ENCODE assay signal across 13 mouse cellular contexts in genomic region chrX:53046033-53046432, GRCm38 (mm10). TPM values are rescaled to one million over a fixed set of nuclear protein-coding genes. Genes with fewer than 3 reads are reported as not detected.
DNase-seq lines count a peak whose midpoint lies in the region; ATAC-seq and TF ChIP-seq lines count a peak whose summit lies in the region.
"Had no signal": no experiment of that assay in that cellular context is flagged by ENCODE, and none has a peak within 500 bp of the region (broad histone marks: within the 10 kb centered on the region; RNA-seq: fewer than 3 reads in every experiment).

No protein-coding gene starts in this region.

- ATAC-seq in kidney, embryonic 15.5 days (replicated peaks; ENCODE audit: low FRiP score) = no peak
- no peak for ATAC-seq in embryonic facial prominence, embryonic 14.5 days (ENCODE audit: low read depth)

- peak overlapping the region; percentile 76; the same call in 1 of the 2 replicates for H3K27ac ChIP-seq in heart, embryonic 10.5 days
- H3K27ac ChIP-seq in kidney, embryonic 15.5 days = peak overlapping the region; percentile 86
- H3K27ac ChIP-seq in kidney, adult 2 months (ENCODE audit: insufficient read depth, low read depth, low read length) = no peak overlapping the region
- H3K27ac ChIP-seq in bone marrow macrophage, adult 2 months (ENCODE audit: insufficient read depth, low read depth, low read length) = peak overlapping the region; percentile 60; the same call in 1 of the 2 replicates
- H3K27ac ChIP-seq in embryonic facial prominence, embryonic 14.5 days (replicated peaks; ENCODE audit: low read depth, low read length) = peak overlapping the region; percentile 59
- H3K27ac ChIP-seq in layer of hippocampus, adult 2 months = no peak overlapping the region
- H3K27ac ChIP-seq: hindbrain, embryonic 15.5 days had no signal

- no peak overlapping the region for H3K4me2 ChIP-seq in kidney, embryonic 15.5 days
- H3K4me2 ChIP-seq in embryonic facial prominence, embryonic 14.5 days (ENCODE audit: low read depth, low read length) = no peak overlapping the region
- H3K4me2 ChIP-seq: hindbrain, embryonic 15.5 days; midbrain, embryonic 11.5 days had no signal

- TF ChIP-seq CTCF in kidney, adult 2 months (conservative IDR thresholded peaks at IDR 0.05; ENCODE audit: insufficient read depth, insufficient read length, low read depth, low read length) = no peak
- no peak for TF ChIP-seq CTCF in bone marrow macrophage, adult 2 months (IDR thresholded peaks at IDR 0.05; ENCODE audit: low read depth, low read length)
- no peak for TF ChIP-seq CTCF in layer of hippocampus, adult 2 months (conservative IDR thresholded peaks at IDR 0.05)

- H3K4me1 ChIP-seq in heart, embryonic 10.5 days = peaks cover 27% of the 10 kb centered on the region
- peaks cover 30% of the 10 kb centered on the region; the same call in 1 of the 2 replicates for H3K4me1 ChIP-seq in kidney, embryonic 15.5 days
- 0 out of 2 replicates have a peak, but pooled peaks cover 2% of the 10 kb centered on the region for H3K4me1 ChIP-seq in kidney, adult 2 months (ENCODE audit: control insufficient read depth, insufficient read depth, low read length)
- peaks cover 19% of the 10 kb centered on the region for H3K4me1 ChIP-seq in bone marrow macrophage, adult 2 months (ENCODE audit: control insufficient read depth, insufficient read depth, low read length)
- H3K4me1 ChIP-seq in embryonic facial prominence, embryonic 14.5 days (ENCODE audit: control insufficient read depth, insufficient read depth, low read length) = 0 out of 2 replicates have a peak, but pooled peaks cover 6% of the 10 kb centered on the region
- H3K4me1 ChIP-seq: hindbrain, embryonic 15.5 days had no signal

- no peaks in the 10 kb centered on the region for H3K9me3 ChIP-seq in heart, embryonic 10.5 days
- no peaks in the 10 kb centered on the region for H3K9me3 ChIP-seq in kidney, embryonic 15.5 days (replicated peaks)
- no peaks in the 10 kb centered on the region for H3K9me3 ChIP-seq in embryonic facial prominence, embryonic 14.5 days (ENCODE audit: control insufficient read depth, low read length)
- H3K9me3 ChIP-seq: G1E; hindbrain, embryonic 15.5 days had no signal

- WGBS in heart, embryonic 10.5 days = 64% methylated on average over 4 of the region's 4 CpGs
- WGBS in kidney, embryonic 15.5 days = 50% methylated on average over 4 of the region's 4 CpGs
- WGBS in kidney, adult 2 months = 69% methylated on average over 4 of the region's 4 CpGs
- WGBS in embryonic facial prominence, embryonic 14.5 days = 65% methylated on average over 4 of the region's 4 CpGs

- no peak overlapping the region for H3K4me3 ChIP-seq in heart, embryonic 10.5 days
- no peak overlapping the region for H3K4me3 ChIP-seq in kidney, embryonic 15.5 days (replicated peaks)
- no peak overlapping the region for H3K4me3 ChIP-seq in kidney, adult 2 months (ENCODE audit: insufficient read depth, low read depth, low read length)
- no peak overlapping the region for H3K4me3 ChIP-seq in bone marrow macrophage, adult 2 months (ENCODE audit: insufficient read depth, low read length)
- no peak overlapping the region for H3K4me3 ChIP-seq in embryonic facial prominence, embryonic 14.5 days (ENCODE audit: low read depth, low read length)
- H3K4me3 ChIP-seq in layer of hippocampus, adult 2 months = no peak overlapping the region
- H3K4me3 ChIP-seq: hindbrain, embryonic 15.5 days; myocyte had no signal

- no peaks in the 10 kb centered on the region for H3K36me3 ChIP-seq in heart, embryonic 10.5 days
- no peaks in the 10 kb centered on the region for H3K36me3 ChIP-seq in kidney, embryonic 15.5 days
- no peaks in the 10 kb centered on the region for H3K36me3 ChIP-seq in kidney, adult 2 months (ENCODE audit: control insufficient read depth, insufficient read depth, low read length)
- no peaks in the 10 kb centered on the region for H3K36me3 ChIP-seq in embryonic facial prominence, embryonic 14.5 days (ENCODE audit: control insufficient read depth, insufficient read depth, low read length)
- H3K36me3 ChIP-seq: G1E; hindbrain, embryonic 15.5 days had no signal

- H3K27me3 ChIP-seq in heart, embryonic 10.5 days (ENCODE audit: insufficient read depth, poor library complexity, severe bottlenecking) = no peaks in the 10 kb centered on the region
- H3K27me3 ChIP-seq in kidney, embryonic 15.5 days = no peaks in the 10 kb centered on the region
- no peaks in the 10 kb centered on the region for H3K27me3 ChIP-seq in kidney, adult 2 months (replicated peaks; ENCODE audit: control insufficient read depth, insufficient read depth, low read length)
- H3K27me3 ChIP-seq in embryonic facial prominence, embryonic 14.5 days (replicated peaks; ENCODE audit: control insufficient read depth, insufficient read depth, low read length) = no peaks in the 10 kb centered on the region
- H3K27me3 ChIP-seq: hindbrain, embryonic 15.5 days had no signal

- intact Hi-C loops in heart, postnatal 25 days (cut with DNase I) = no loop called here

- TF ChIP-seq POLR2A in kidney, adult 2 months (IDR thresholded peaks at IDR 0.05; ENCODE audit: low read depth, low read length) = no peak
- no peak for TF ChIP-seq POLR2A in bone marrow macrophage, adult 2 months (IDR thresholded peaks at IDR 0.05; ENCODE audit: borderline replicate concordance, low read depth, low read length)

- no peak overlapping the region for H3K9ac ChIP-seq in kidney, embryonic 15.5 days
- no peak overlapping the region for H3K9ac ChIP-seq in embryonic facial prominence, embryonic 14.5 days (ENCODE audit: low read depth, low read length)
- H3K9ac ChIP-seq: hindbrain, embryonic 15.5 days had no signal

- no peak for DNase-seq in heart, embryonic 10.5 days (ENCODE audit: low spot score)
- DNase-seq in heart, postnatal 25 days (ENCODE audit: low spot score) = no peak
- no peak for DNase-seq in kidney, adult 2 months
- no peak for DNase-seq in embryonic facial prominence, embryonic 14.5 days (ENCODE audit: low spot score)
- no peak for DNase-seq in layer of hippocampus, adult 2 months (ENCODE audit: low spot score in 2 of 2)
- DNase-seq in layer of hippocampus, adult 8-10 months (ENCODE audit: low spot score in 2 of 2) = no peak
- DNase-seq: cerebellum, postnatal 25 days had no signal

RNA-seq across cellular contexts. Expression of gene Hprt, which starts 58.1 kb away (rescaled TPM):
- 172 and 199 TPM in 2 replicates for polyA plus RNA-seq in heart, embryonic 10.5 days (2016; fragmentation: Nextera tagmentation; extraction: Ambion mirVana)
- total RNA-seq in heart, postnatal 25 days (2021) = 10 to 100 TPM; 57.7 to 66.7 TPM
- polyA plus RNA-seq in kidney, embryonic 15.5 days (2015; fragmentation: Nextera tagmentation; extraction: Ambion mirVana) = 152 and 173 TPM in 2 replicates
- 15.9 and 28.9 TPM in 2 replicates for polyA plus RNA-seq in kidney, adult 2 months (2012; rRNA removed)
- polyA plus RNA-seq in bone marrow macrophage, adult 2 months (2012; ENCODE audit: insufficient read depth, insufficient read length, missing spikeins) = 374 and 381 TPM in 2 replicates
- 157 and 162 TPM in 2 replicates for polyA plus RNA-seq in embryonic facial prominence, embryonic 14.5 days (2014; fragmentation: Nextera tagmentation; extraction: Ambion mirVana)
- total RNA-seq in layer of hippocampus, adult 2 months (2021) = 100 to 1,000 TPM; 111 to 147 TPM
- 100 to 1,000 TPM; 125 to 154 (median 145) TPM for total RNA-seq in layer of hippocampus, adult 8-10 months (2022)

Comparison
In these comparisons a context has a peak if more than half of its experiments do, and no peak if none do; other contexts are left out.
1. H3K27ac ChIP-seq: peak in heart, embryonic 10.5 days (single experiment), kidney, embryonic 15.5 days (single experiment), bone marrow macrophage, adult 2 months (single experiment) and embryonic facial prominence, embryonic 14.5 days (single experiment); none in kidney, adult 2 months (single experiment) and layer of hippocampus, adult 2 months (single experiment).